Mouse (Mus musculus) left cerebral cortex, adult 9 months (tissue): ENCODE data around the gene Rplp1.

Experiments
- DNase-seq, 2 experiments: peaks; one replicate each; pipeline ENCODE4 v3.0.0; 2022; ENCODE audit warnings: low spot score in 2 of 2

The Rplp1 gene

DNA sequence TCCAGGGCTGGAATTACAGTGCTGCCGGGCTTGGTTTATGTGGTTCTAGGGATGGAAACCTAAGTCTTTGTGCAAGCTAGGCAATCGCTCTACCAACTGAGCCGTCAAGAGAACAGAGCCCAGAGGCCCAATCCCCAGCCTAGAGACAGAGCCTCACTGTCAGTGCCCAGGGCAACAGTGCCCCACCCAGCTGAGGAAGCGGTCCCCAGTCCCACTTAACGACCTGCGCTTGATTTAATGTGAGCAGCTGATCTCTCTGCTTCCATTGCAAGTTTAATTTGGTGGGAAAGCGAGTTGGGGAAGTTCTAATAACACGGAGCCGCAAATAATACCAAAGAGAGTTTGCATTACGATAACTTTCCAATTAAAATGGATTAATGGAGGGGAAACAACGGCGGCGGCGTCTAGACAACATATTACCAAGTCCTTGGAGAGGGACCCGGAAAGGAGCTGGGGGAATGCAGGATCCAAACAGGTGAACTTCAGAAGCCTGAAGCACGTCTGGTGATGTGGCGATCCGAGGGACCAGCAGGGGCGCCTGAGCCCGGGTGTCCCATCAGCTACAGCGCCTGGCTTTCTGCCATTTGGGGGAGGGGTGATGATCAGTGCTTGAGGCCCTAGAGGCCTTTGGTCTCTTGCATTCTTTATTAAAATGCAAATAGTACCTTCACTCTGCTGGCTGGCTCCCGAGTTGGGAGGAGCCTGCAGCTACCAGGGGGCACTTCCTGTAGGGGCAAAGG, 36.8 kb downstream of the Rplp1 start:
- DNase-seq = no peak

- no peak for DNase-seq
These were observed 41.0 kb downstream of the Rplp1 start for GRCm38 (mm10) chr9:61873325-61873724.

DNA sequence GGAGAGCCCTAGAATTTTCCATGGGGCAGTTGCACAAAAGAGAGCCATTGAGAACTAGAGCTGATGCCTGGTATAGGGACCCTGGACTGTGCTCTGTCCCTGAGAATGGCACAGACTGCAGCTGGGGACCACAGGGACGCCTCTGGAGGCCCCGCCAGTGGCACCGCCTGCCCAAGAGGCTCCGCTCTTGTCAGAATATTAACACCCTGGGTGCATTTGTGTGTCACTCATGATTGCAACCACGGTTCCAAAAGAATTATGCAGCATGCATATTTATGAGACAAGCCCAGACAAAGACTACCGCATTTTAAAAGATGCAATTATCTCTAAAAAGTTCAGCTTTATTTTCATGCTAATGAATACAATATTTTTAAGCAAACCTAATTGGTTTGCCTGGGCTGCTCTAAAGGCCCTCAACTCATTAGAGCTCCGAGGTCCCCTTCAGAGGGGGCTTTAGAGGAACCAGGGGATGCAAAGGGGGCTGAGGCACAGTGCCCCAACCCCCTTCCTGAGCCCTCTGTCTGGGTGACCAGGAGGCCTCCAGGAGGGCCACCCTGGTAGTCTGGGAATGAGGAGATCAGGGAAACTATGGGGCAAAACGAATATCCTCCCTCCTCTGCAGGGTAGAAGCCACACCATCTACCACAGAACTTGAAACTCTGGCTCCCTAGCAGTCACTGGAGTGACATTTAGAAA, 41.9 kb downstream of the Rplp1 start:
- peak in 1 of 2 experiments; percentile 27 for DNase-seq

DNA sequence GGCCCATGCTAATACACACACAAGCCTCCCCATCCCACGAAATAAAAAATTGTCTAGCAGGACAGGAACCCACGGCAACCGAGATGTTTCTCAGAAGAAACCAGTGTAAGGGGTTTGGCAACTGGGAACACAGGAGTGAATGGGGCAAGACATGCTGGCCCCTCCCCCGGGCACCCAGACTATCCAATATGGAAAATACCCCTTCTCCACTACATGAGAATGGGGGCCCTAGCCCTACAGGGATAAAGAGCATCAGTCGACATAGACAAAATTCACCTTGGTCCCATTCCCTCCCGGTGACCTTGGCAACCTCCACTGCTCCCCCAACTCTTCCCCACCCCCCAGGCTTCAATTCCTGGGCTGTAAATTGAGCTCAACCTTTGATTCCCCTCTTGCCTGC, 42.5 kb downstream of the Rplp1 start:
- no peak for DNase-seq

DNA sequence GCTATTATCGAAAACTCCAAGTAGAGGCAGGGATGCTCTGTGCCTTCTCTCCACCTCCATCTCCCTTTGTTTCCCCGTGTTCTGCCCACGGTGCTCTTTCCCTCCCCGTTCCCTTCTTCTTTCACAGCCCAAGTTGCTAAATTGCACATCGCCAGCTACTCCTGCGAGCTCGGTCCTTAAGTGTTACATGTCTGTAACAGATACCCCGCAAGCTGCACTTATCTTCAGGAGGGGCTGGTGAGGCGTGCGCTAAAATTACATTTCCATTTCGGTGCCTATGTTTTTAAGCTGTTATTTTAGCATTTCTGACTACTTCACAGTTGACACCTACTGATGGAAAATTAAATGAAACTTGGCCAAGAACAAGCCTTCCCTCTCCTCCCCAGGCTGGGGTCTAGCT, 46.7 kb downstream of the Rplp1 start:
- peak; percentile 46 to 57 for DNase-seq
